9 mouse cellular contexts compared by ENCODE assay signal in genomic region chr5:136252899-136253298, GRCm38 (mm10). TPM values are rescaled to one million over a fixed set of nuclear protein-coding genes. Genes with fewer than 3 reads are reported as not detected.
A peak's percentile ranks its signal among the peaks of the same experiment; 100 is the strongest.
DNase-seq lines count a peak whose midpoint lies in the region; ATAC-seq lines count a peak whose summit lies in the region.
"Had no signal": no experiment of that assay in that cellular context is flagged by ENCODE, and none has a peak within 500 bp of the region (broad histone marks: within the 10 kb centered on the region; RNA-seq: fewer than 3 reads in every experiment).

No protein-coding gene starts in this region.

- H3K27me3 ChIP-seq in embryonic facial prominence, embryonic 11.5 days (ENCODE audit: control insufficient read depth, insufficient read depth, low read length), result no peaks in the 10 kb centered on the region
- H3K27me3 ChIP-seq in heart, embryonic 10.5 days (ENCODE audit: insufficient read depth, poor library complexity, severe bottlenecking), result no peaks in the 10 kb centered on the region
- H3K27me3 ChIP-seq: heart, embryonic 15.5 days had no signal

- H3K9me3 ChIP-seq in embryonic facial prominence, embryonic 11.5 days (replicated peaks; ENCODE audit: control insufficient read depth, low read length), result no peaks in the 10 kb centered on the region
- H3K9me3 ChIP-seq in heart, embryonic 10.5 days, result no peaks in the 10 kb centered on the region
- H3K9me3 ChIP-seq: heart, embryonic 15.5 days had no signal

- peak; percentile 54 to 65 for DNase-seq in CD8-positive naive resting alpha-beta T cell, adult 2 months (ENCODE audit: low read depth in 2 of 2, low spot score in 2 of 2)
- peak; percentile 82 to 87 for DNase-seq in adrenal gland, postnatal 36 days
- DNase-seq in embryonic facial prominence, embryonic 11.5 days (ENCODE audit: low spot score), result peak; percentile 87
- peak; percentile 86 for DNase-seq in heart, embryonic 10.5 days (ENCODE audit: low spot score)
- peak; percentile 72 to 88 for DNase-seq in kidney, postnatal 36 days
- peak; percentile 68 to 78 for DNase-seq in lung, adult 18-20 months
- DNase-seq in ovary, postnatal 10 days (ENCODE audit: low spot score), result peak; percentile 52
- peak; percentile 39 to 48 for DNase-seq in thymus, adult 18-20 months

- no peak overlapping the region for H3K4me2 ChIP-seq in embryonic facial prominence, embryonic 11.5 days (ENCODE audit: low read depth, low read length)
- H3K4me2 ChIP-seq: heart, embryonic 15.5 days had no signal

- H3K4me1 ChIP-seq in embryonic facial prominence, embryonic 11.5 days (ENCODE audit: control insufficient read depth, insufficient read depth, low read length), result no peaks in the 10 kb centered on the region
- H3K4me1 ChIP-seq in heart, embryonic 10.5 days, result no peaks in the 10 kb centered on the region
- H3K4me1 ChIP-seq: heart, embryonic 15.5 days had no signal

- no peak overlapping the region for H3K9ac ChIP-seq in embryonic facial prominence, embryonic 11.5 days (replicated peaks; ENCODE audit: low read length)
- H3K9ac ChIP-seq: heart, embryonic 15.5 days had no signal

- 13% methylated on average over 17 of the region's 17 CpGs for WGBS in embryonic facial prominence, embryonic 11.5 days
- 13% methylated on average over 17 of the region's 17 CpGs for WGBS in heart, embryonic 10.5 days

- no peak overlapping the region for H3K4me3 ChIP-seq in embryonic facial prominence, embryonic 11.5 days (ENCODE audit: low read depth, low read length)
- no peak overlapping the region for H3K4me3 ChIP-seq in heart, embryonic 10.5 days
- H3K4me3 ChIP-seq: heart, embryonic 15.5 days had no signal

- H3K36me3 ChIP-seq in embryonic facial prominence, embryonic 11.5 days (replicated peaks; ENCODE audit: control insufficient read depth, insufficient read depth, low read depth, low read length), result no peaks in the 10 kb centered on the region
- H3K36me3 ChIP-seq in heart, embryonic 10.5 days, result peaks cover 15% of the 10 kb centered on the region

- ATAC-seq in embryonic facial prominence, embryonic 11.5 days (replicated peaks; ENCODE audit: insufficient number of reproducible peaks, low FRiP score, low TSS enrichment, low read depth), result no peak

- H3K27ac ChIP-seq in embryonic facial prominence, embryonic 11.5 days (replicated peaks; ENCODE audit: low read depth, low read length), result no peak overlapping the region
- no peak overlapping the region for H3K27ac ChIP-seq in heart, embryonic 10.5 days
- H3K27ac ChIP-seq: heart, embryonic 15.5 days had no signal

RNA-seq across cellular contexts. Expression of gene Sh2b2, which starts 6.5 kb away (rescaled TPM):
- 10 to 100 TPM; 19.7 to 21.0 TPM for total RNA-seq in adrenal gland, postnatal 36 days (2021)
- polyA plus RNA-seq in embryonic facial prominence, embryonic 11.5 days (2014; fragmentation: Nextera tagmentation; extraction: Ambion mirVana), result 9.7 and 9.8 TPM in 2 replicates
- polyA plus RNA-seq in heart, embryonic 10.5 days (2016; fragmentation: Nextera tagmentation; extraction: Ambion mirVana), result 1.7 and 4.9 TPM in 2 replicates

RNA-seq across cellular contexts. Expression of gene Prkrip1, which starts 54.1 kb away (rescaled TPM):
- 10 to 100 TPM; 36.2 to 46.0 TPM for total RNA-seq in adrenal gland, postnatal 36 days (2021)
- polyA plus RNA-seq in embryonic facial prominence, embryonic 11.5 days (2014; fragmentation: Nextera tagmentation; extraction: Ambion mirVana), result 70.7 and 75.6 TPM in 2 replicates
- polyA plus RNA-seq in heart, embryonic 10.5 days (2016; fragmentation: Nextera tagmentation; extraction: Ambion mirVana), result 49.2 and 56.1 TPM in 2 replicates
